Mouse (Mus musculus) embryo, embryonic 11 days (tissue): ENCODE results near the gene Elob.

Experiments used
- DNase-seq: peaks from one replicate; pipeline ENCODE4 v3.0.0-alpha.2; 2015

The Elob gene

DNA sequence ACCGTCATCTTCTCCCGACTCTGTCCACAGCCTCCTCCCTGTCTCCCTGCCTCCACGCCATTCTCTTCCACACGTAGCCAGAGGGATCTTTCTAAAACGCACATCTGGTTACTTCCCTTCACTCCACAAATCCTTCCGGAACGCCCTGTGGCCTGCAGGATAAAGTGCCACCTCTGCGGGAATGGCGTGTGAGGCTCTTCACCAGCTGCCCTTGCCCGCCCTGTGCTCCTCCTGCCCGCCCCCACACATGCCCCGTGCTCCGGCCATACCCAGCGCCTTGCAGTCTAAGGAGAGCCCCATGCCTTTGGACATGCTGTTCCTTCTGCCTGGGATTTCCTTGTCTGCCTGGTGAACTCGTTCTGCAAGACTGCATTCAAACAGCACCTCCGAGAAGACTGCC is 5.9 kb downstream of the Elob start:
- DNase-seq, result no peak

GRCm38 (mm10) chr17:23822094-23822493 is 6.8 kb downstream of the Elob start:
- no peak for DNase-seq

- no peak for DNase-seq
These were observed 8.2 kb downstream of the Elob start for GRCm38 (mm10) chr17:23820731-23821130.

GRCm38 (mm10) chr17:23819235-23819634 is 9.7 kb downstream of the Elob start:
- DNase-seq, result no peak

- DNase-seq, result no peak
These were observed 10.4 kb downstream of the Elob start for GRCm38 (mm10) chr17:23818579-23818978.

GRCm38 (mm10) chr17:23815641-23816040 is 13.3 kb downstream of the Elob start:
- no peak for DNase-seq

- no peak for DNase-seq
These were observed 21.0 kb downstream of the Elob start for GRCm38 (mm10) chr17:23807918-23808317.

DNA sequence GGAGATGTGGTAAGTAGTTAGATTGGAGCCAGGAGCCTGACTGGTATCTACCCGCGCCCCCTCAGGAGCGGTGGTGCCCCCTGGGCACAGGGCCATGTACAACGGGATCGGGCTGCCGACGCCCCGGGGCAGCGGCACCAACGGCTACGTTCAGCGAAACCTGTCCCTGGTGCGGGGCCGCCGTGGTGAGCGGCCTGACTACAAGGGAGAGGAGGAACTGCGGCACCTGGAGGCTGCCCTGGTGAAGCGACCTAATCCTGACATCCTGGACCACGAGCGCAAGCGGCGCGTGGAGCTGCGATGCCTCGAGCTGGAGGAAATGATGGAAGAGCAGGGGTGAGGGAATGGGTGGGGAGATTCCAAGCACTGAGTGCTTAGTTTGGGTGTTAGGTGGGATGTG is 22.1 kb downstream of the Elob start:
- DNase-seq, result no peak

DNA sequence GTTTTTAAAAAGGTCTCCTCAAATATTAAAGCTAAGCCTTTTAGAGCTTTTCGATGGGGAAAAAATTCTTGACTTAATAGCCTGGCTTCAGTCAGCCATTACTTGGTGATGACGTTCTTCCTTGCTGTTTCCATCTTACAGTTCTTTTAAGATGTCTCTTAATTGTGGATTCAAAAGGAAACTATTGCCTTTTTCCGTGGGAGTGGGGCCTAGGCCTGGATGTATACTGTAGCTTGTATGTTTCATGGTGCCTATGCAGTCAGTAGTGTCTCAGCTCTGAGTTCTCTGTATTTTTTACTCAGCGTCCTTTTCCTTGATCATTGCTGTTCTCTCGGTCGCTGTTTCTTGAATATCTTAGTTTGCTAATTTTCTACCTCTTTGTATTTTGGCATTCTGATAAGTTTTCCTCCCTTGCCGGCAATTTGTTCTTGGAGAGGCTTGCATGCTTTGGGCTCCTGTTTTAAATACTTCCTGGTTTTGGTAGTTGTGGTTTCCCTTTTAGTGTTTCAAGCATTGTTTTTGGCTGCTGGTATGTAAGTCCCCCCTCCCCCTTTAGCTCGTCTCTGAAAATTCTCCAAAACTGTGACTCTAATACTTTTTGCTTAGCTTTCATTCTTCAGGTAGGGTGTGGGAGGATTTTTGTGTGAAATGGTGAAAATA is 24.4 kb downstream of the Elob start:
- no peak for DNase-seq

GRCm38 (mm10) chr17:23803366-23804041 is 25.4 kb downstream of the Elob start:
- peak; percentile 95 for DNase-seq

DNA sequence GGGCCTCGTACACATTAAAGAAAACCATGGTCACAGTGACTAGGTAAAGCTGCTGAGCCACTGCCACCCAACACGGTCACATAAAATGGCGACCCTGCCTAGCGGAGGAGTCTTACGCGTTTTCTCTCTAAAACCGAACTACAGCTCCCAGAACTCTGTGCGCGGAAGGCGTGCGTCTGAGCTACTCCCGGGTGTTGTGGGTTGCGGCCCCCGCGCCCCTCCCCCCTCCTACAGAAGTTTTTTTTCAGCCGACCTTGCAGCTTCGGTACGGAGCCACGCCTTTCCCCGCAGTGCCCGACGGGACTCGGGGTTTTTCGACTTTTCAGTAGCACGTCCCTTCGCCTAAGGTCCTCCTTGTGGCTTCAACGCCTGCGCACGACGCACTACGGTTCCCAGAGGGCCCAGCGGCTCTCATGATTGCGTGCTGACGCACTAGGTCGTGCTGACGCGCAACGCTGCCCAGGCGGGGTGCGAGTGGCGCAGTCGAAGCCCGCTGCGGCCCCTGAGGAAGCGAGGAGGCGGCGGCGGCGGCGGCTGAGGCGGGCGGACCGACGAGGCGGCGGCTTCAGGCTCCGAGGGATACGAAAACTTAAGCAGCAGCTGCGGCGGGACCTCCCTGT is 26.1 kb downstream of the Elob start:
- peak; percentile 100 for DNase-seq

GRCm38 (mm10) chr17:23801627-23802026 is 27.3 kb downstream of the Elob start:
- no peak for DNase-seq

- no peak for DNase-seq
These were observed 31.6 kb downstream of the Elob start for GRCm38 (mm10) chr17:23797316-23797715.

DNA sequence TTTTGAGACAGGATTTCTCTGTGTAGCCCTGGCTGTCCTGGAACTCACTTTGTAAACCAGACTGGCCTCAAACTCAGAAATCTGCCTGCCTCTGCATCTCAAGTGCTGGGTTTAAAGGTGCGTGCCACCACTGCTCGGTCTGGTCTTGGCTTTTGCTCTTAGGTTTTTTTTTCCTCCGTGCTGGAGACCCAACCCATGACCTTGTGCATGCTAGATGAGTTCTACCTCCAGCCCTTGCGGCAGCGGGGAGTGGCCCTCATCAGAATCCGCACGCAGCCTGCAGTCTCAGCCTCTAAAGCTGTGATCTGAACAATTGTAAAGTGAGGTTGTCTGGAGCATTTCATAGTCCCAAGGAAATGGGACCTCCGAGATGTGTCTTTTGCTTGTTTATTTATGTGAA is 33.6 kb downstream of the Elob start:
- DNase-seq, result no peak

GRCm38 (mm10) chr17:23791079-23791357 is 37.9 kb downstream of the Elob start:
- DNase-seq, result no peak

DNA sequence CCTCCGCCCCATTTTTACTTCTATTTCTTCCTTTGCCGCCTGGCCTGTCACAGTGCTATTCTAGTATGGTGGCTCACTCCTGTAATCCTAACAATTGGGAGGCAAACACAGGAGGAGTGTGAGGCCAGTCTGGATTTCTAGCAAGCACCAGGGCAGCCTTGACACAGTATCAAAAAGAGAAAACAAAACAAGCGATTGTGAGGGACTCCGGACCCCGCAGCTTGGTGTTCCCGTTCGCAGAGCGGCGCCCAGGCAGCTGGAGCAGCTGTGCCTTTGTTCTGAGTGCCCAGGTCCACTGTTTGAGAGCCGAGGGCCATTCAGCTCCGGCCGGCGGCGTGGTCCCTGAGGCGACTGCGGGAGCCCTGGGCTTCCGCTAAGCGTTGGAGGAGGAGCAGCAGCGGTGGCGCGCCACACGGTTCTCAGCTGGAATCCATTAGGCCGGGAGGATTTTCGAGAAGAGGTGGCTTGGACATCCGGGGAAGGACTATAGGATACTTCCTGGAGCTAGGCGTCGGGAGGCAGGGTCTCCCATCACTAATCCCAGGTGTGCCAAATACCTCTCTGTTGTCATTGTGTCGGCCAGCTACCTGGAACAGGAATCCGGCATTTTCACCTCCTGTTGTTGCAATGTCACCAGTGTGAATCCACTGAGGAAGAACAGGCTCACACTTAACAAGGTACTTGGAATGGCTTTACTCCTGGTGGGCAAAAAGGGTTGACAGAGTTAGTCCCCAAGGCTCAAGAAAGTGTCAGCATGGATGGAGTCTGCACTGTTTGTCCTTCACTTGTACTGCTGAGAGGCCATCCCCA is 38.5 kb downstream of the Elob start, which contains the start of gene Srrm2:
Srrm2 (plus strand) TSS at position 264 of the 810 bp plus-strand sequence.
- DNase-seq, result peak; percentile 86

GRCm38 (mm10) chr17:23789749-23790268 is 39.1 kb downstream of the Elob start:
- DNase-seq, result peak; percentile 18

GRCm38 (mm10) chr17:23788973-23789372 is 40.0 kb downstream of the Elob start:
- no peak for DNase-seq

DNA sequence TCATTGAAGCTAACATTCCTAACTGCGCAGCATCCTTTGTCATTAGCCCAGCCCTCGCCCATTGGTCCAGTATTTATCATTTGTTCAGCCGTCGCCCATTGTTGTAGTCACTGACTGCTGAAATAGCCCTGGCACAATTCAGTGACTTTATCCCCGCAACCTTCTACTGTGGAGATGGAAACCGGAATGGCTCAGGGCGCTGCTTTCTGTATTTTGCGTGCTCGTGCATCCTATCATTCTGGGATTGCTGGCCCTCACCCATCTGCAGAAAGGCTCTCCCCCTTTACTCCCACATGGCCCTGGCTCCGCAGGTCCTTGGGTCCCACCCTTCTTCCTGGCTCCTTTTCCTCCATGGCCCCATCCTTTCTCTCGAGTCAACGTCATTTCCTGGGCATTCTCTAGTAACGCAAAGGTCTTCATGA is 42.4 kb downstream of the Elob start:
- peak; percentile 58 for DNase-seq

DNA sequence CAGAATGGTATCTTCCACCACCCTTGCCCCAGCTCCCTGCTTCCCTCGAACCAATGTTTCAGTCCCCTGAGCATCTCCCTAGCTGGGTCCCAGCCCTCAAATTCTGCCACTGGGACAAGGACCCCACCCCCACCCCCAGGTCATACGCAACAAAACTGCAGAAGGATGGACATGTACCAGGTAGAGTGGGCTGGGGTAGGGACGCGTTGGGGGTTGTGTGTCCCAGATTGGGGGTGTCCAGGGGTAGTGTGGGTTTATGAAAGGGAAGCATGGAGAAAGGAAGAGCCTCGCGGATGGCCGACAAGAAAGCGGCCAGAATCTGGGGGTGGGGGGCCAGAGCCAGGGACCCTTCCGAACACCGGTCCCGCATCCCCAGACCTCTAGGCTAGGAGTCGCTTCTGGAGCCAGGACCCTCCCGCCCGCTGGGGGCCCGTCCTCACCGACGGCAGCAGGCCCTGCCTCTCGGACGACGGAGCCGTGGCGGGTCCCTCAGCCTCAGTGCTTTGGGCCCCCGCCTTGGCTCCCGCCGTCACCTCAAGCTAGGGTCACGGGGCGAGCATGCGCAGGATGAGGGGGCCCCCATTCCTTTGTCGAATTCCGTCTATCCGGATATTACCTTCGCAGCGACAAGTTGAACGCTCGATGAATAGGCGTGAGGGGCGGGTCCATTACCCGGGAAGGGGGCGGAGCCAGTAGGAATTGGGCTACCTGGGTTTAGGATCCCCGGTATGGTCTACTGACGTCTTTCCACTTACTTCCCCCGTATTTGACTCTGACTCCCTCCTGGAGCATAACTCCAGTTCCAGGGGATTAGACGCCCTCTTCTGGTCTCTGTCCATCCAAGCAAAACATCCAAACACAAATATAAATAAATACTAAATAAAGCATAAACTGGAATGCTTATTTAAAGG is 43.1 kb downstream of the Elob start, which contains the start of gene Flywch2:
Flywch2 (minus strand) TSS at position 521 of the 911 bp plus-strand sequence.
- DNase-seq, result peak; percentile 89

DNA sequence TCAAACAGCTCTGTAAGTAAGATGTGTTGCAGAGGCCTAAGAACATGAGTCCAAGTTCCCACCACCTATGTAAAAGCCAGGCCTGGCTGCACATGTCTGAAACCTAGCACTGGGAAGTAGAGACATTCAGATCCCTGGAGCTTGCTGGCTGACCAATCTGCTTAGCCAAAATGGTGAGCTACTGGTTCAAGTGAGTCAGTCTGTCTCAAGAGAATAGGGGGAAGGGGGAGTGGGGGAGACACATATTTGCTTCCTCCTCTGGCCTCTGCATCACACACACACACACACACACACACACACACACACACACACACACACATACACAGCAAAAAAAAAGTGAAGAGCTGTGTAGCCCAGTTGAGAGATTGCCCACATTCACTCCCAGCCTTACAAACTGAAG is 45.6 kb downstream of the Elob start:
- no peak for DNase-seq

- no peak for DNase-seq
These were observed 50.5 kb downstream of the Elob start for GRCm38 (mm10) chr17:23778447-23778846.
